21 mouse cellular contexts compared by ENCODE assay signal in the genomic region with DNA sequence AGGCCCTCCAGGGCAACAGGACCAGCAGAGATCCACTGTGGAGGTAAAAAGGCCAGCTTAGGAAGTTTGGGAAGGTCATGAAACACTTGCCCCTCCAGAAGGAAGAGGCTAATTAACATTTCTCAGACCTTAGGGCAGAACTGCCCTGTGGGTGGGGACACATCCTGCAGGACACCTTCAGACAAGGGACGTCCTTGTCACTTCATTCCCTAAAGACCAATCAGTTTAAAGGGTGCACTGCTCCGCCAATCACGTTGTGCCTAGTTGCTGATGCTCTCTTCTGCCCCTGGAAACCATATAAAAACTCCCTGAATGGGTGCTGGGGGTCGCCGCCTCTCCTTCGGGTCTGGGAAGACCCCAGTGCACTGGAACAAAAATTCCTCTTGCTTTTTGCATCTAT. TPM values are rescaled to one million over a fixed set of nuclear protein-coding genes. Genes with fewer than 3 reads are reported as not detected.
"Had no signal": no experiment of that assay in that cellular context is flagged by ENCODE, and none has a peak within 500 bp of the region (broad histone marks: within the 10 kb centered on the region; RNA-seq: fewer than 3 reads in every experiment).

No protein-coding gene starts in this region.

- H3K4me3 ChIP-seq: midbrain, embryonic 13.5 days; midbrain, embryonic 15.5 days; neural tube, embryonic 12.5 days; stomach, embryonic 15.5 days had no signal

- DNase-seq: lung, embryonic 14.5 days; lung, postnatal 10 days; lung, postnatal 4 days; right cerebral cortex, postnatal 14 days; thymus, adult 2 months; thymus, postnatal 25 days; thymus, postnatal 4 days had no signal

- H3K36me3 ChIP-seq: midbrain, embryonic 15.5 days; stomach, embryonic 15.5 days had no signal

- H3K4me2 ChIP-seq: lung, embryonic 14.5 days; midbrain, embryonic 11.5 days; midbrain, embryonic 13.5 days; midbrain, embryonic 15.5 days; neural tube, embryonic 12.5 days; stomach, embryonic 15.5 days had no signal

- H3K4me1 ChIP-seq: neural tube, embryonic 12.5 days; stomach, embryonic 15.5 days had no signal

- H3K9ac ChIP-seq: lung, embryonic 14.5 days; midbrain, embryonic 13.5 days; midbrain, embryonic 15.5 days; neural tube, embryonic 12.5 days; stomach, embryonic 15.5 days had no signal

- H3K9me3 ChIP-seq: midbrain, embryonic 13.5 days; midbrain, embryonic 15.5 days; stomach, embryonic 15.5 days had no signal

- H3K27ac ChIP-seq: midbrain, embryonic 13.5 days; midbrain, embryonic 15.5 days; neural tube, embryonic 12.5 days; stomach, embryonic 15.5 days; stomach, postnatal 0 days had no signal

- H3K27me3 ChIP-seq: midbrain, embryonic 13.5 days; midbrain, embryonic 15.5 days; neural tube, embryonic 12.5 days; stomach, embryonic 15.5 days had no signal

- ATAC-seq: midbrain, embryonic 13.5 days; midbrain, embryonic 15.5 days had no signal

RNA-seq across cellular contexts. Expression of a gene that starts 13.8 kb away (rescaled TPM):
- total RNA-seq: megakaryocyte, adult 5-6 weeks; midbrain, postnatal 0 days; monocyte, adult 5-6 weeks; neutrophil, adult 5-6 weeks had no signal
- polyA plus RNA-seq: lung, embryonic 14.5 days; midbrain, embryonic 11.5 days; midbrain, embryonic 13.5 days; midbrain, embryonic 15.5 days; midbrain, postnatal 0 days; neural tube, embryonic 12.5 days; neural tube, embryonic 14.5 days; spleen, adult 2 months; stomach, embryonic 15.5 days; urinary bladder, adult 2 months had no signal

RNA-seq across cellular contexts. Expression of a gene that starts 22.5 kb away (rescaled TPM):
- total RNA-seq: megakaryocyte, adult 5-6 weeks; midbrain, postnatal 0 days had no signal
- polyA plus RNA-seq: lung, embryonic 14.5 days; lung, embryonic 16.5 days; midbrain, embryonic 11.5 days; midbrain, embryonic 13.5 days; midbrain, embryonic 15.5 days; midbrain, postnatal 0 days; neural tube, embryonic 12.5 days; neural tube, embryonic 14.5 days; spleen, adult 2 months; stomach, embryonic 15.5 days; thymus, adult 2 months; urinary bladder, adult 2 months had no signal
